Mouse (Mus musculus) heart, embryonic 15.5 days (tissue): ENCODE measurements at regions not wholly inside any gene's neighbourhood (a gene's known extent, or its start where the extent isn't known, plus 50 kb on each side); places are given as distances from the start of the nearest gene placed in this dataset.
"Not testable (repeated sequence)": the region's sequence is repeated elsewhere in the genome, so short reads cannot be mapped to it uniquely, and the experiment has no call there.

Experiments used
- ATAC-seq: fragments of 200-750 bp; cut with Nextera tagmentation; replicated peaks from 2 replicates; pipeline ENCODE4 v1.8.0; 2017; ENCODE audit warnings: low read depth, moderate TSS enrichment; ENCODE audit not compliant: insufficient number of reproducible peaks, insufficient read depth, low FRiP score
- H3K27ac ChIP-seq: fragments of 300-500 bp; sonication (generic); 2 replicates; pipeline ENCODE4 v1.5.1; 2015; ENCODE audit warnings: mild to moderate bottlenecking, inconsistent platforms
- H3K27me3 ChIP-seq: fragments of 300-500 bp; sonication (generic); 2 replicates; pipeline ENCODE4 v1.6.1; 2015; ENCODE audit warnings: inconsistent platforms
- H3K36me3 ChIP-seq: fragments of 300-500 bp; sonication (generic); 2 replicates; pipeline ENCODE4 v1.6.1; 2015; ENCODE audit warnings: mild to moderate bottlenecking, inconsistent platforms
- H3K4me1 ChIP-seq: fragments of 300-500 bp; sonication (generic); replicated peaks from 2 replicates; pipeline ENCODE4 v1.6.1; 2015; ENCODE audit warnings: inconsistent platforms
- H3K4me2 ChIP-seq: fragments of 300-500 bp; sonication (generic); 2 replicates; pipeline ENCODE4 v1.6.1; 2015; ENCODE audit warnings: inconsistent platforms, mild to moderate bottlenecking, moderate library complexity
- H3K4me3 ChIP-seq: fragments of 300-500 bp; sonication (generic); 2 replicates; pipeline ENCODE4 v1.5.1; 2015; ENCODE audit warnings: mild to moderate bottlenecking, inconsistent platforms
- H3K9ac ChIP-seq: fragments of 300-500 bp; sonication (generic); 2 replicates; pipeline ENCODE4 v1.6.1; 2015; ENCODE audit warnings: mild to moderate bottlenecking, inconsistent platforms
- H3K9me3 ChIP-seq: fragments of 300-500 bp; sonication (generic); replicated peaks from 2 replicates; pipeline ENCODE4 v1.6.1; 2016; ENCODE audit warnings: inconsistent platforms
- WGBS: fragments of 180-500 bp; shearing (Covaris S2); methylation state at CpG from one replicate; pipeline ENCODE4 v1.1.7; 2015; ENCODE audit warnings: mixed read lengths; 5-methylcytosine and 5-hydroxymethylcytosine counted together

DNA sequence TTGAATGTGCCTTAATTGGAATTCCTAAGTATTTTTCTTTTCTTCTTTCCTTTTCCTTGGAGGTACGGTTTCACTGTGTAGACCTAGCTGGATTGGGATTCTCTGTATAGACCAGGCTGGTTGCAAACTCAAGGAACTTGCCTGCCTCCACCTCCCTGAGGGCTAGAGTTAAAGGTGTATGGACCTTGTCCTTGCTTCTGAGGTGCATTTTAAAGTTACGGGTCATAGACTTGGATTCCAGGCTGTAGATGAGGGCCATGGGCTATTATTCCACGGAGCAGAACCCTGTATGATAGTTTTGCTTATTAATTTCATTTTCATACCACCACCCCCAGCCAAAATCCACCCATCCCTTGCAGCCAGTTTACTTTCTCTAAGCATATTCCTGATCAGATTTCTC lies 50.7 kb upstream of the Wdr26 start:
- H3K9ac ChIP-seq, result no peak overlapping the region
- no peak overlapping the region for H3K27ac ChIP-seq
- H3K27me3 ChIP-seq, result no peaks in the 10 kb centered on the region
- H3K36me3 ChIP-seq, result no peaks in the 10 kb centered on the region
- peaks cover 17% of the 10 kb centered on the region for H3K4me1 ChIP-seq
- no peak overlapping the region for H3K4me3 ChIP-seq
- WGBS, result 88% methylated on average over 3 of the region's 3 CpGs
- no peaks in the 10 kb centered on the region for H3K9me3 ChIP-seq
- H3K4me2 ChIP-seq, result no peak overlapping the region
- ATAC-seq, result no peak

- WGBS, result 92% methylated on average over 10 of the region's 10 CpGs
- no peak overlapping the region for H3K4me3 ChIP-seq
- no peak overlapping the region for H3K9ac ChIP-seq
- H3K36me3 ChIP-seq, result no peaks in the 10 kb centered on the region
- H3K27me3 ChIP-seq, result no peaks in the 10 kb centered on the region
- no peak for ATAC-seq
- H3K4me1 ChIP-seq, result peaks cover 10% of the 10 kb centered on the region
- H3K27ac ChIP-seq, result no peak overlapping the region
- no peaks in the 10 kb centered on the region for H3K9me3 ChIP-seq
- no peak overlapping the region for H3K4me2 ChIP-seq
Measured at GRCm38 (mm10) chr1:181263216-181263615, 51.4 kb upstream of the Wdr26 start.

- H3K4me3 ChIP-seq, H3K27me3 ChIP-seq, H3K4me1 ChIP-seq, H3K4me2 ChIP-seq, ATAC-seq, H3K27ac ChIP-seq, H3K9ac ChIP-seq, H3K9me3 ChIP-seq, H3K36me3 ChIP-seq: not testable (repeated sequence)
- 96% methylated on average over 10 of the region's 15 CpGs for WGBS
Measured at GRCm38 (mm10) chr1:181270469-181270868, 58.7 kb upstream of the Wdr26 start.

DNA sequence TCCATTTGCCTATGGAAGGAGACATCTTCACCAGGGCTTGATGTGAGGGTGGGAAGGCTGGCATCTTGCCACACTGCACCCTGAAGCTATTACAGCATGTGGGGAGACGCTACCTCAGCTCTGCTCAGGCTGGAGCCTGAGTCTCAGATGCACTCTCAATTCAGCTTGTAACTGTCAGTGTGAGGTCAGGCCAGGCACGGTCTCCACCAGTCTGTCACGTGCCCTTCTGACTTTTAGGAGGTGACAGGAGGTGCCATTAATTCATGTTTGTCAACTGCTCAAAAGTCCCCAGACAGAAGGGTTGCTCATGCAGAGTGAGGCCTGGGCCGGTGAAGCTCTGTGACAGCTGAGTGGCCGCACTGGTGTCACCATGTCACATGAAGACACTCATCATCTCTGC lies 59.4 kb upstream of the Wdr26 start:
- H3K27me3 ChIP-seq, result 0 out of 2 replicates have a peak, but pooled peaks cover 3% of the 10 kb centered on the region
- no peak overlapping the region for H3K4me3 ChIP-seq
- no peak overlapping the region for H3K9ac ChIP-seq
- H3K4me2 ChIP-seq, result no peak overlapping the region
- peaks cover 6% of the 10 kb centered on the region; the same call in 1 of the 2 replicates for H3K4me1 ChIP-seq
- no peaks in the 10 kb centered on the region for H3K36me3 ChIP-seq
- no peaks in the 10 kb centered on the region for H3K9me3 ChIP-seq
- ATAC-seq, result no peak
- 74% methylated on average over 5 of the region's 5 CpGs for WGBS
- no peak overlapping the region for H3K27ac ChIP-seq

- no peak overlapping the region for H3K9ac ChIP-seq
- no peak overlapping the region for H3K4me3 ChIP-seq
- H3K27ac ChIP-seq, result no peak overlapping the region
- no peak overlapping the region for H3K4me2 ChIP-seq
- 0 out of 2 replicates have a peak, but pooled peaks cover 3% of the 10 kb centered on the region for H3K27me3 ChIP-seq
- no peak for ATAC-seq
- H3K4me1 ChIP-seq, result peaks cover 6% of the 10 kb centered on the region; the same call in 1 of the 2 replicates
- 86% methylated on average over 6 of the region's 6 CpGs for WGBS
- no peaks in the 10 kb centered on the region for H3K9me3 ChIP-seq
- H3K36me3 ChIP-seq, result no peaks in the 10 kb centered on the region
Measured at GRCm38 (mm10) chr1:181271821-181272220, 60.0 kb upstream of the Wdr26 start.

DNA sequence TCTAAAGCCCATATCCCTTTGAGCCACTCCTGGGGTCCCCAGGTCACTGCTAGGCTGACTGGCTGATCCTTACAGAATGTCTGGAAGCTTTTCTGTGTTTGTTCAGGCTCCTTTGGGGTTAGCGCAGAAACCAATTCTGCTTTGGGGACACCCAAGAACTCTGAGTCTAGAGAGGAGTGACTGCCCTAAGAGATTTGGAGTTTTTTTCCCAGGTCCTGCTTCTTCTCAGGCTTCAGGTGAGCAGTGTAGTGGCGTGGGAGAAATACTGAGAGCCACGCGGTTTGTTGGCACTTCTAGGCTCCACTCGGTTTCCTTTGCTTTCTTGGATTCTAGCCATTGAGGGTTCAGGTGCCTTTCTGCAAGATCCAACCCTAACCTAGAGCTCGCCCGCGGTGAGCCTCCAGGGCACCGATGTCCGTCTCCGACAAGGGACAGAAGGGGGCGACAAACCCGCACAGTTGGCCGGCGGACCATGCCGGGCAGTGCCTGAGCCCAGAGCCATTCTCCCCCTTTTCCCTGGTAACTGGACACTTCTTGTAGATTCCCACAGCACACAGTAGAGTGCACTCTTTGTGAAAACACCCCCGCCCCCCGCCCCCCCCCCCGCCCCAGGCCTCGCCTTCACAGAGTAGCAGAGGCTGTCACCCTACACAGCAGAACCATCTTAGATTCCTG lies 61.0 kb upstream of the Wdr26 start:
- Histone ChIP-seq H3K27me3 (0 out of 2 replicates have a peak, but pooled peaks cover 3% of the 10 kb centered on the region), H3K36me3 (no peaks in the 10 kb centered on the region), H3K9ac (no peak overlapping the region), H3K4me2 (no peak overlapping the region), H3K27ac (no peak overlapping the region), H3K4me1 (peaks cover 6% of the 10 kb centered on the region; the same call in 1 of the 2 replicates), H3K4me3 (no peak overlapping the region), H3K9me3 (no peaks in the 10 kb centered on the region)
- ATAC-seq, result peak; percentile 55
- WGBS, result 5% methylated on average over 18 of the region's 20 CpGs

DNA sequence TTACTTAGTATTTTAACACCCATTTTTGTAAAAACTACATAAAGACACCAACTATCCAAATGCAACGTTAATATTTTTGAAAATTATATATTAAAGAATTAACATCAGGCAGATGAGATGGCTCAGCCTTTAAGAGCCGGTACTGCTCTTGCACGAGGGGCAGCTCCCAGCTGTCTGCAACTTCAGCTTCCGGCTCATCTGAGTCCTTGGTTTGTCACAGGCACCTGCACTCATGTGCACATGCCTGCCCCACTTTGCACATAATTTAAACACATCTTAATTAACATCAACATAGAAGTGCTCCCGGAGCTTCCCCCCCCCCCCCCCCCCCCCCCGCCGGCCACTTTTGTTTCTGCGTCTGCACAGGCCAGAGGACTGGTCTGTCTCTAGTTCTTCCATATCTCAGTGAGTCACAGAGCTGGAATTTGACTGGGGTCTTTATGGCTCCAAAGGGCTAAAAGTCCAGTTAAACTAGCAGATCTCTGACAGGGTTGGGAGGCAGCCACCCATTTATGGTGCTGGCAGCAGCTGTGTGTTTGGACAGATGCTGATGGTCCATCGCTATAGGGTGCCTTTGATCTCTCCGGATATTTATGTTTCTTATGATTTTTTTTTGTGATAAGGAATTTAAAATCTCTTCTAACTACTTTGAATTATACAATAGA lies 61.9 kb upstream of the Wdr26 start:
- H3K9ac ChIP-seq, result no peak overlapping the region
- H3K4me3 ChIP-seq, result no peak overlapping the region
- no peaks in the 10 kb centered on the region for H3K36me3 ChIP-seq
- no peaks in the 10 kb centered on the region for H3K9me3 ChIP-seq
- ATAC-seq, result no peak
- H3K4me2 ChIP-seq, result no peak overlapping the region
- H3K27me3 ChIP-seq, result 0 out of 2 replicates have a peak, but pooled peaks cover 3% of the 10 kb centered on the region
- H3K4me1 ChIP-seq, result peaks cover 6% of the 10 kb centered on the region; the same call in 1 of the 2 replicates
- WGBS, result 39% methylated on average over 7 of the region's 10 CpGs
- no peak overlapping the region for H3K27ac ChIP-seq

DNA sequence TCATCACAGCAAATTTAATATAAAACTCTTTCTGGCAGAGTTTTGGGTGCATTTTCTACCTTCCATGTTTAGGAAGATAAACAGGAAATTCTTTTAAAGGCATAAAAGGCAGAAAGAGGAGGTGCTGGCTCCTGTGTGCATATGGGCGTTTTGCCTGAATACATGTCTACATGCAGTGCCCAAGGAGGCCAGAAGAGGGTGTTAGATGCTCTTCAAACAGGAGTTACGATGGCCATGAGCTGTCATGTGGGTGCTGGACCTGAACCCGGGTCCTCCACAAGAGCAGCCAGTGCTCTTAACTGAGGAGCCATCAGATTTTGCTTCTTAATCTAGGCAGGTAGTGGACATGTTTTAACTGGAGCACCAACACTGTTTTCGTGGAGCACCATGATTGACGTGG lies 69.0 kb upstream of the Wdr26 start:
- 80% methylated on average over 5 of the region's 5 CpGs for WGBS
- H3K9me3 ChIP-seq, result no peaks in the 10 kb centered on the region
- H3K36me3 ChIP-seq, result no peaks in the 10 kb centered on the region

DNA sequence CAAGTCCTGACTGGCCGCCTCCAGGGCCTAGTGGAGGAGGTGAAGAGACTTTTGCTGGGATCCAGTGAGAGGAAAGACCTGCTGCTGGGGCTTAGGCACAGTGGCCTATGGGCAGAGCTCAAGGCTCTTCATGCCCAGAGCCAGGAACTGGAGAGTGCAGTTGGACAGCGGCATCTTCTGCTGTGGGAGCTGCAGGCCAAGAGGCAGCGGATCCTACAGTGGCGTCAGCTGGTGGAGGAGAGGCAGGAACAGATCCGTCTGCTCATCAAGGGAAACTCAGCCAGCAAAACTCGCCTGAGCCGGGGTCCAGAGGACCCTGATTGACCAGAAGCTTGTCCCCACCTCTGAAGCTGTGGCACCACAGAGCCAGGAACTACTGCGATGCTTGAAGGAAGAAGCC lies 69.4 kb upstream of the Cnih3 start:
- 70% methylated on average over 8 of the region's 8 CpGs for WGBS
- not testable (repeated sequence) for H3K4me3 ChIP-seq, H3K27ac ChIP-seq, H3K4me1 ChIP-seq, ATAC-seq, H3K9me3 ChIP-seq, H3K27me3 ChIP-seq, H3K36me3 ChIP-seq, H3K4me2 ChIP-seq, H3K9ac ChIP-seq

More for the DNA sequence above, 69.0 kb upstream of the Wdr26 start:
- Histone ChIP-seq H3K4me2 (no peak overlapping the region), H3K27ac (no peak overlapping the region), H3K4me1 (no peaks in the 10 kb centered on the region), H3K27me3 (no peaks in the 10 kb centered on the region), H3K9ac (no peak overlapping the region), H3K4me3 (no peak overlapping the region)
- no peak for ATAC-seq

DNA sequence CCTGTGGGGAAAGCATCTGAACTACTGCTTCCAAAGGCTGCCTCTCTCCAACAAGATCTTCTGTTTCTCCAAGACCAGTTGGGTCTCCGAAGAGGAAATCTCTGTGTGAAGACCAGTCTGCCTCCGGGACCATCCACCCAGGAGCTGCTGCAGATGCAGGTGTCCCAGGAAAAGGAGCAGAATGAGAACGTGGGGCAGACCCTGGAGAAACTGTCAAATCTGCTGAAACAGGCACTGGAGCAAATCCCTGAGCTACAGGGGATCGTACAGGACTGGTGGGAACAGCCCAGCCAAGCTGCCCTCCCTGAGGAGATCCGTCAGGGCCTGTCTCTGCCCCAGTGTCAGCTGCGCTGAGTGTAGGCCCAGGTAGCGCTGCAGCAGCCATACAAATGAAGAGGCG lies 68.9 kb upstream of the Cnih3 start:
- not testable (repeated sequence) for H3K27me3 ChIP-seq, H3K9me3 ChIP-seq, H3K4me1 ChIP-seq, H3K36me3 ChIP-seq, H3K27ac ChIP-seq, H3K4me3 ChIP-seq, H3K9ac ChIP-seq, H3K4me2 ChIP-seq, ATAC-seq
- 82% methylated on average over 8 of the region's 8 CpGs for WGBS

DNA sequence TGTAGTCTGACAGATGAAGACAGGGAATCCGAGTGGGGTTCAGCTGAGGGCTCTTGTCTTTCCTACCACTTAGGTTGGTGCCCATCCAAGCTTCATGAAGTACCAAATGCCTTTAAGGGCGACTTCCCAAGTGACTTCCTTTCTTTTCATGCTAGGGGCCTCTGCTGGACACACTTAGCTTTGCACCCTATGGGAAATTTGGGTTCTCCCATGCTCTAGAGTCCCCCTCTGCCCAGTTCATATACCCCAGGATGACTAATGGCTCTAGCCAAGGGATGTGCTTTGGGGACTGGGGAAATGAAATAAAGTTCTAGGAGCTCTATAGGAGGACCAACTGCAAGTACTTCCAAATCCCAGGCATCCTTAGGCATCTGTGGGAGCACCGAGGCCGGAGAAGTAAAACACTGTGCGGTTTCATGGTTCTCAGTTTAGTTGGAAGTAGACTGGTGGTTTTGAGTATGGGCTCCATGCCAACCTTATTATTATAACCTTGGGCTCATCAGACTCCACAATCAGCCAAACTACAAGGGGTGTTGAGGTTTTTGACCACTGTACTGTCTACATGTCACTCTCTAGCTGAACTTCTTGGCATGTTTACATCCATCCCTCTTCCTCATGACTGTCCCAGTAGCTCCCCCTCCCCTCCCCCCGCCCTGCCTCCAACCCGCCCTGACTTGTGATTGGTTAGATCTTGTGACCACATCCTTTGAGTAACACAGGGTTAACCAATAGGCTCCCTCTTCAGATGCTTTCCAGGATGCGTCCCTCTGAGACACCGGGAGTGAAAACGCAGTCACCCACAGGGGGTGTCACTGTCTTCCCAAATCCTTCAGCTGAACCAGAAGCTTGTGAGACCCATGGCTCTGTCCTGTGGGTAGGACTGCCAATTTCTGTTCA lies 67.9 kb upstream of the Cnih3 start:
- no peak overlapping the region for H3K4me3 ChIP-seq
- no peaks in the 10 kb centered on the region for H3K27me3 ChIP-seq
- WGBS, result 59% methylated on average over 10 of the region's 10 CpGs
- no peaks in the 10 kb centered on the region for H3K36me3 ChIP-seq
- no peaks in the 10 kb centered on the region for H3K9me3 ChIP-seq
- no peak overlapping the region for H3K4me2 ChIP-seq
- no peak overlapping the region for H3K27ac ChIP-seq
- ATAC-seq, result no peak
- H3K4me1 ChIP-seq, result peaks cover 3% of the 10 kb centered on the region
- no peak overlapping the region for H3K9ac ChIP-seq
